Mouse (Mus musculus) heart, adult 2 months (tissue): Measurements from ENCODE around the gene Lrfn5.

ENCODE experiments used
- CTCF ChIP-seq: fragments of 200-600 bp; IDR thresholded peaks from 2 replicates; pipeline ENCODE4 v1.8.1; 2022; ENCODE audit warnings: antibody characterized with exemption, mild to moderate bottlenecking, moderate library complexity
- POLR2A ChIP-seq: fragments of 200-500 bp; IDR thresholded peaks from 2 replicates; pipeline ENCODE4 v1.6.1; 2011; ENCODE audit warnings: mild to moderate bottlenecking, low read depth, low read length, control low read depth; ENCODE audit not compliant: insufficient read depth

DNA sequence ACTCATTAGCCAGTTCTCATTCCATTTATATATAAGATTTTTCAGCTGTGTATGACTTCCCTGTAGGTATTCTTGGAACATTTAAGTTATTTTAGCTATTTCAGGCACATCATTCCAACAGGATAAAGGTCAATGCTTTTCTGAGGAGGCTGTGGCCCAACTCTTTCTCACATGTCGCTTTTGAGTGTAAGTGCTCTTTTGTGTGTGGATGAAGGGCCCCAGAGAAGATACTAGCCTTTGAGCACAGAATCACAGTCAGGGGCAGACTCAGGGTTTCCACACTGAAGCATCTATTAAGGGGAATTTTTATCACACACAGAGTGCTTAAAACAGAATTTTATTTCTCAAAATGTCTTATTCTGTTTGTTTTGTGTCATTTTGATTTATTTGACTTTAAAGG is 331.2 kb downstream of the Lrfn5 start:
- TF ChIP-seq POLR2A (no peak), CTCF (no peak)
